Mouse (Mus musculus) thymus, adult 2 months (tissue): ENCODE measurements around the gene Slc4a1. TPM values are rescaled to one million over a fixed set of nuclear protein-coding genes. Genes with fewer than 3 reads are reported as not detected.
A peak's percentile ranks its signal among the peaks of the same experiment; 100 is the strongest.

Experiments
- DNase-seq: peaks from one replicate; pipeline ENCODE4 v3.0.0; 2021
- H3K27ac ChIP-seq: fragments of 200-500 bp; 2 replicates; pipeline ENCODE4 v1.5.1; 2012; ENCODE audit warnings: low read length, control low read depth; ENCODE audit not compliant: control insufficient read depth, insufficient read depth
- H3K27me3 ChIP-seq: fragments of 200-500 bp; 2 replicates; pipeline ENCODE4 v1.6.1; 2012; ENCODE audit warnings: mild to moderate bottlenecking, low read length, moderate library complexity, mixed read lengths; ENCODE audit not compliant: control insufficient read depth, insufficient read depth
- H3K36me3 ChIP-seq: fragments of 200-500 bp; 2 replicates; pipeline ENCODE4 v1.6.1; 2012; ENCODE audit warnings: mild to moderate bottlenecking, low read length, moderate library complexity; ENCODE audit not compliant: control insufficient read depth, insufficient read depth
- H3K4me1 ChIP-seq: fragments of 200-500 bp; replicated peaks from 2 replicates; pipeline ENCODE4 v1.6.1; 2012; ENCODE audit warnings: low read length; ENCODE audit not compliant: control insufficient read depth, insufficient read depth
- H3K4me3 ChIP-seq: fragments of 200-500 bp; 2 replicates; pipeline ENCODE4 v1.5.1; 2012; ENCODE audit warnings: mild to moderate bottlenecking, low read length, control low read depth, moderate library complexity; ENCODE audit not compliant: control insufficient read depth, insufficient read depth
- CTCF ChIP-seq: fragments of 200-500 bp; IDR thresholded peaks from 2 replicates; pipeline ENCODE4 v1.5.1; 2012; ENCODE audit warnings: mild to moderate bottlenecking, control low read depth, low read length, moderate library complexity, borderline replicate concordance; ENCODE audit not compliant: control insufficient read depth, poor library complexity, insufficient read depth; ENCODE audit errors: extremely low read depth
- POLR2A ChIP-seq: fragments of 200-500 bp; IDR thresholded peaks from 2 replicates; pipeline ENCODE4 v1.6.1; 2012; ENCODE audit warnings: mild to moderate bottlenecking, low read length, control low read depth, moderate library complexity; ENCODE audit not compliant: control insufficient read depth, poor library complexity, insufficient read depth; ENCODE audit errors: extremely low read depth
- WGBS: fragments of 180-500 bp; shearing (Covaris S2); methylation state at CpG from one replicate; pipeline ENCODE4 v1.1.7; 2018; 5-methylcytosine and 5-hydroxymethylcytosine counted together
- polyA plus RNA-seq: library from polyadenylated mRNA; depleted of rRNA; stranded (reverse); fragments of >200 nt; gene quantifications from 2 replicates; pipeline ENCODE4 v1.2.3, GENCODE M21; 2012

Slc4a1 gene
- polyA plus RNA-seq, 1 experiment = 0.34 TPM

DNA sequence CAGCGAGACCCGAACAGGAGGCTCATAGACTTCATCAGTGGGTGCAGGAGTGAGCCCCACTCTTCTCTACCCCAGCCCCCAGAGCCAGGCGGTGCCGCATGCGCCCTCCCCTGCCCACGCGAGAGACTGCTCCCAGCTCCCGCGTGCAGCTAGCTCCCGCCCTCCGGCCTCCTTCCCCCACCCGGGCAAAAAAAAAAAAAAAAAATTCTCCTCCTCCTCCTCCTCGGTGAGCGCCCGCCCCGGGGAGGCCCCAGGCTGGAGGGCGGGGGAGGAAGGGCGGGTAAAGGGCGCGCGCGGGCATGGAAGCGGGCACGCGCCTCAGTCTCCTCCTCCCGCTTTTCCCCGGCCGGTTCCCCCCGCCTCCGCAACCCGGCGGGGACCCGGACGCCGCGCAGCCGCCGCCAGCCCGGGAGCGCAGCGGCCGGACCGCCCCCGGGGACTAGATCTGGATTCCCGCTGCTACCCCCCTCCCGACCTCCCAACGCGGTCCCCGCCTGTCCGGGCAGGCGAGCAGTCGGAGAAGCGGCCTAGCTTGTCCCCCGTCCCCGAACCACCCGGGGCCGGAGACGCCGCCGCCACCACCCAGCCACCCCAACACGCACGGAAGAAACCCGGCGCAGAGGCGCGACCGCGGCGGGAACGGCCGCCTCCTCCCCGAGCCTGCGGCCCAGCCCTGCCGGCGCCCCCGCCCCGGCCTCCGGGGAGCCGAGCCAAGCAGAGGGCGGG is 49.3 kb downstream of the Slc4a1 start:
- Histone ChIP-seq H3K27me3 (no peaks in the 10 kb centered on the region), H3K4me3 (peak overlapping the region; percentile 99), H3K4me1 (peaks cover 15% of the 10 kb centered on the region), H3K36me3 (peaks cover 29% of the 10 kb centered on the region), H3K27ac (peak overlapping the region; percentile 93)
- TF ChIP-seq POLR2A (peak; percentile 80), CTCF (no peak; the same call in 1 of the 2 replicates)
- DNase-seq = peak; percentile 93
- 1% methylated on average over 74 of the region's 80 CpGs for WGBS

DNA sequence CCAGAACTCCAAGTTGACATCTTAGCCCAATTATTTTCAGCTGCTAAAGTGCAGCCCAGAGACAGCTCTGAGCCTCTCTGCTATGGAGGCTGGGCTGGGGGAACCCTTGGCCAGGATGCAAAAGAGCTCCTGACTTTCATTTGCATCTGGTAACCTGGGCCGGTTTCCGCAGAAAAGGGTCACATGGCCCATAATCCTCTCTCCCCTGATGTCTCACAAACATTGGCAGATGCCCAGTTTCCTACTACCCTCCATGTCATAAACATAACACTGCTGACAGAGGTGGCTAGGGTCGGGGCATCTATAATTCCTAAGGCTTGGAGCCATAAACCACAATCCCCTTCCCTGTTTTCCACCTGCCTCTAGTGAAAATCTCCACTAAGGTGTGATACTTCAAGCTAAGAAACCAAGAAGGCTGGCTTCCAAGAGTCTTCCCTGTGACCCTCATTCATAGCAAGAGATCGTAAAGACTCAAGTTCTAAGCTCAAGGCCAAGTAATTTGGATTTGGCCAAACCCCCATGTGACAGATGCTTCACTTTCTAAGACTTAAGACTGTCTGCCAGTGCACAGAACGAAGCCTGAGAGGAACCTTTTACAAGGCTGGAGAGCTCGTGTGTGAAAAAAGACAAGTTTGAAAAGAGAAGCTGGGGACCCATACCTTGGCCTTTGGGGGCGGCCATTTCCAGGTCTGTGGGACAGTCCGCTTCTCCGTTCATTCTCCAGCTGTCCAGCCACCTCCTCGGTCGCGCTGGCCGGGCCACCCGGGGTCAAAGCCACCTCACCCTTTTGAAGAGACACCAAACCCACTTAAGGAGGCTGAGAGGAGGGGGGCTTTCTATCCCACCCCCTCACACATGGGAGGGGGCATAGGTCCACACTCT is 50.1 kb downstream of the Slc4a1 start:
- Histone ChIP-seq H3K4me1 (peaks cover 15% of the 10 kb centered on the region), H3K27me3 (no peaks in the 10 kb centered on the region), H3K27ac (peak overlapping the region; percentile 11; the same call in 1 of the 2 replicates), H3K36me3 (peaks cover 29% of the 10 kb centered on the region), H3K4me3 (peak overlapping the region; percentile 99)
- WGBS = 21% methylated on average over 14 of the region's 14 CpGs
- TF ChIP-seq POLR2A = no peak
- no peak for TF ChIP-seq CTCF
- no peak for DNase-seq

DNA sequence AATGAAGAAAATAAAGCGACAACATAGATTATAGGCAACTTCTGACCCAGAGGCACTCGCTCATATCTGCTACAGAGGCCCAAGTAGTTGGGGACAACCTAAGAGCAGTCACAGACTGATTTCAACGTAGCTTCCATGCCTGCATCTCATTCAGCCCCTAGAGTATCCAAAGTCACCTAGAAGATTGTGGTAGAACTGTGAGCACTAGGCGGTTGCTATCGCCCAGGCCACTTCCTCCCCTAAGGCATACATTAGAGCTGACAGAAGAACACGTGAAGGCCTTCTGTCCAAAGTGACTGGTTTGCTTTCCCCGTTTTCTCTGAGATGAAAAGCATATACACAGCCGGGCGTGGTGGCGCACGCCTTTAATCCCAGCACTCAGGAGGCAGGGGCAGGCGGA is 51.7 kb downstream of the Slc4a1 start:
- no peak for TF ChIP-seq CTCF
- no peak for TF ChIP-seq POLR2A
- no peaks in the 10 kb centered on the region for H3K27me3 ChIP-seq
- H3K4me3 ChIP-seq = no peak overlapping the region
- H3K4me1 ChIP-seq = peaks cover 16% of the 10 kb centered on the region
- no peak for DNase-seq
- H3K27ac ChIP-seq = no peak overlapping the region
- peaks cover 29% of the 10 kb centered on the region for H3K36me3 ChIP-seq
- WGBS = 93% methylated on average over 12 of the region's 12 CpGs

DNA sequence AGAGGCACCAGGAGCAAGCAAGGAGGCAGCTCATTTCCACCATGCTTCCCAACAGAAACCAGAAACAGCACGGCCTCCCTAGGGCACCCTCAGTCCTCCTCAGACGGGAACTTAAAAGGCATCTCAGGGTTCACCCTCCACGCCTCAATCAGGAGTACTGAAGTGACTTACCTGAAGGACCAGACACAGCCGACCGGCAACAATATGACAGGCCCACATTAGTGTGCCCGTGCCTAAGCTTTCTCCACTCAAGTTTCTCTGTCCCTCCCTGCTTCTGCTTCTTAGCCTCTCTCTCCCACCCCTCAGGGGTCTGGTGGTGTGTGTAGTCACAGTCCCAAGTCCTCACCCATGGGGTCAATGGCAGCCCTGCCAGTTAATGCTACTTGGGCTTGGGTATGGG is 53.4 kb downstream of the Slc4a1 start:
- peaks cover 21% of the 10 kb centered on the region for H3K4me1 ChIP-seq
- H3K27ac ChIP-seq = no peak overlapping the region
- TF ChIP-seq CTCF (no peak), POLR2A (no peak)
- H3K27me3 ChIP-seq = no peaks in the 10 kb centered on the region
- no peak for DNase-seq
- H3K36me3 ChIP-seq = peaks cover 36% of the 10 kb centered on the region
- 97% methylated on average over 6 of the region's 6 CpGs for WGBS
- no peak overlapping the region for H3K4me3 ChIP-seq

DNA sequence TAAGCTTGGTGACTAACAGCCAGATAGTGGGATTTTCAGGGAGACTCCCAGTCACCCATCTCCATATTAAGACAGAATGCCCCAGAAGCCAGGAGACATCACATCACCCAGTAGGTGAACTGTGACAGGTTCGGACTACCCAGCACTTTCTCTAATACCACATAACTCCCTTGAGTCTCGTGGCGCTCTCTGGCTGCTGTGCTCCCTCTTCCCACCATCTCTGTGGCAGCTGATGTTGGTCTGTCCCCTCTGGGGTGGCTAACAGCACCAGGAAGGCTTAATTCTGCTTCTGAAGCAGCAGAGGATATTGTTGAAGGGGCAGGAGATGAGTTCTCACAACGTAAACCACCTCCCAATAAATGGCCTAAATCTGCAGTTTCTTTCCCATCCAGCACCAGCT is 54.0 kb downstream of the Slc4a1 start:
- Histone ChIP-seq H3K27me3 (no peaks in the 10 kb centered on the region), H3K36me3 (peaks cover 41% of the 10 kb centered on the region), H3K4me1 (peaks cover 21% of the 10 kb centered on the region), H3K27ac (no peak overlapping the region), H3K4me3 (no peak overlapping the region)
- TF ChIP-seq POLR2A = no peak
- TF ChIP-seq CTCF = no peak
- 96% methylated on average over 4 of the region's 4 CpGs for WGBS
- no peak for DNase-seq
